Mouse (Mus musculus): ENCODE results near the gene March9. TPM values are rescaled to one million over a fixed set of nuclear protein-coding genes. Genes with fewer than 3 reads are reported as not detected.

The March9 gene
- polyA plus RNA-seq (2014; fragmentation: Nextera tagmentation; extraction: Ambion mirVana) = 0.38 TPM in 2 replicates

DNA sequence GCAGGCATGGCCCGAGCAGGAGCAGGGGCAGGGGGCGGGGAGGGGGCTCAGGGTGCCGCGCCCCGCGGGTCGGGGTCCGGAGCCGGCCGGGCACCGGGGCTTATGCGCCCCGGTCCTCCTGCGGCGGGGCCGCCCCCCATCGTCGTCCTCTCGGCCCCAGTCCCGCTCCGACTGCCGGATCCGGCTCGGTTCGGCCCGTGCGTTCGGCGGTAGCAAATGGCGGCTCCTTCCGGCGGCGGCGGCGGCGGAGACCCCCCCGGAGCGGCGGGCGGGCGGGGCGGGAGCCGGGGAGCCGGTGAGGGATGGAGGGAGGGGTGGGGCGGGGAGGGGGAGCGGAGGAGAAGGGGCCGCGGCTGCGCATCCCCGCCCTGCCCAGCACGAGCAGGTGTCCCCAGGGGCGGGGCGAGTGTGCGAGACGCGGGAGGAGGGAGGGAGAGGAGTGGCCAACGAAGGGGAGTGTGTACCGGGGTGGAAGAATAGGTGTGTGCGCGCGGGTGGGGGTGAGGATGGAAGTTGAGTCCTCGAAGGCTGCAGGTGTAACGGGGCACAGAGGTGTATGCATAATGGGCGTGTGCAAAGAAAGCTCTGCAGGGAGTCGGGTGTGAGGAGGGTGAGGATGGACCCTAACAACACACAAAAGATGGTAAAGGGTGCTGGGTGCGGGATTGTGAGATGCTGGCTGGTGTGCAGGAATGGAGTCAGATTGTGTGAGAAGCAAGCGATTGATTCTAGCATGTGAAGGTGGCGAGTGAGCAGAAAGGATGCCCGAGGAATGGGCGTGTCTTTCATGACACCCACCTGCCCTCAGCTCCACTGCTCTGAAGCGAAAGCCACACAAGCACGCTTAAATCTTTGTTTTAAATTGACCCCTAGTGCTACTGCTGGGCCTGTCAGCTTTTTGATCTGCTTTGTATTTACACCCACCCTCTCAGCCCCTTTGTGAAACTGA, at the start of gene March9:
TSS of gene March9 (minus strand) at position 217 of the 949 bp plus-strand sequence.
- DNase-seq (ENCODE audit: low spot score) (no peak), ATAC-seq (replicated peaks; ENCODE audit: low FRiP score) (no peak)
- Histone ChIP-seq H3K9ac (ENCODE audit: low read depth, low read length) (peak within 1 kb of the TSS; percentile 55), H3K36me3 (ENCODE audit: control insufficient read depth, insufficient read depth, low read length) (peaks cover 7% of the 10 kb centered on the region), H3K4me3 (ENCODE audit: low read depth, low read length) (peak within 1 kb of the TSS; percentile 72), H3K9me3 (ENCODE audit: control insufficient read depth, low read length) (no peaks in the 10 kb centered on the region), H3K4me1 (replicated peaks; ENCODE audit: control insufficient read depth, insufficient read depth, low read length) (peaks cover 16% of the 10 kb centered on the region), H3K4me2 (peak within 1 kb of the TSS; percentile 98), H3K27ac (ENCODE audit: low read depth, low read length) (no peak within 1 kb of the TSS), H3K27me3 (replicated peaks; ENCODE audit: control insufficient read depth, insufficient read depth, low read length) (peaks cover 48% of the 10 kb centered on the region)
- WGBS = 2% methylated on average over 54 of the region's 72 CpGs

DNA sequence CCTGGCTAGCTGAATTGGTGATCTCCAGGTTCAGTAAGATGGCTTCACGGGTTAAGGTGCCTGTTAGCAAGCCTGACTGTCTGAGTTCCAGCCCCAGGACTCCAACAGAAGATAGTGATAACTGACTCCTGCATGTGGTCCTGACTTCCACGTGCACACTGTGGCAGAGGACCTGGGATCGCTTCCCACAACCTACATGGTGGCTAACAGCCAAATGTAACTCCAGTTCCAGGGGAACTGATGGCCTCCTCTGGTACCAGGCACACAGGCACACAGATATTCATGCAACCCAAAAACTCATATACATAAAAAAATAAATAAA, 48.2 kb upstream of the March9 start:
- Histone ChIP-seq H3K27me3 (replicated peaks; ENCODE audit: control insufficient read depth, insufficient read depth, low read length) (no peaks in the 10 kb centered on the region), H3K27ac (ENCODE audit: low read depth, low read length) (peak overlapping the region; percentile 26; the same call in 1 of the 2 replicates), H3K4me3 (ENCODE audit: low read depth, low read length) (no peak overlapping the region), H3K9me3 (ENCODE audit: control insufficient read depth, low read length) (no peaks in the 10 kb centered on the region), H3K4me1 (replicated peaks; ENCODE audit: control insufficient read depth, insufficient read depth, low read length) (peaks cover 19% of the 10 kb centered on the region), H3K9ac (ENCODE audit: low read depth, low read length) (no peak overlapping the region), H3K36me3 (ENCODE audit: control insufficient read depth, insufficient read depth, low read length) (peaks cover 9% of the 10 kb centered on the region; the same call in 1 of the 2 replicates), H3K4me2 (peak overlapping the region; percentile 28; the same call in 1 of the 2 replicates)
- 53% methylated on average over 3 of the region's 3 CpGs for WGBS
- peak; percentile 66 for ATAC-seq (replicated peaks; ENCODE audit: low FRiP score)
- DNase-seq (ENCODE audit: low spot score) = no peak

DNA sequence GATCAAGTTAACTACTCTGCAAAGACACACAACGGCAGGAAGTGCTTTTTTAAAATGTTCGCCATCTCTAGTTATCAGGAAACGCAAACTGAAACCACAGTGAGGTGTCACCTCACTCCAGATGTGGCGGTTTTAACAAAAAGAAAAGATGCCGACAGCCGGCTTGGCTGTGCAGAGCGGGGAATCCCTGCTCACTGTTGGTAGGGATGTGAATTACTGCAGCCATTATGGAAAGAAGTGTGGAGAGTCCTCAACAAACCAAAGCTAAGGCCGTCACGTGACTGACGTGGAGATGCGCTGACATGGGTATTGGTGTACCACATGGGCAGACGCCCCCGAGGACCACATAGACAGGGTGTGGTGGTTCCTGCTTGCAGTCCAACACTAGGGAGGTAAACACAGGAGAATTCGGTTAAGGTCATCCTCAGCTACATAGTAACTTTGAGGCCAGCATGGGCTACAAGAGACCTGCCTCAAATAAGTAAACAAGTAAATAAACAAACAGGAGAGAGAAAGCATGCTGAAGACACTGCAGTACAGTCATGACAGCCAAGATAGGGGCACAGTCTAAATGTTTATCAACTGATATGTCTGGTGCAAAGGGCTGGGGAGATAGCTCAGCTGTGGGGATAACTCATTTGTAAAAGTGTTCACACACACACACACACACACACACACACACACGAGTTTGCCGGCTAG, 47.7 kb upstream of the March9 start:
- Histone ChIP-seq H3K9me3 (ENCODE audit: control insufficient read depth, low read length) (no peaks in the 10 kb centered on the region), H3K4me2 (peak overlapping the region; percentile 28), H3K9ac (ENCODE audit: low read depth, low read length) (0 out of 2 replicates have a peak overlapping the region, but pooled peaks have one; percentile 10), H3K27me3 (replicated peaks; ENCODE audit: control insufficient read depth, insufficient read depth, low read length) (no peaks in the 10 kb centered on the region), H3K4me3 (ENCODE audit: low read depth, low read length) (no peak overlapping the region), H3K4me1 (replicated peaks; ENCODE audit: control insufficient read depth, insufficient read depth, low read length) (peaks cover 19% of the 10 kb centered on the region), H3K27ac (ENCODE audit: low read depth, low read length) (peak overlapping the region; percentile 26; the same call in 1 of the 2 replicates), H3K36me3 (ENCODE audit: control insufficient read depth, insufficient read depth, low read length) (peaks cover 7% of the 10 kb centered on the region; the same call in 1 of the 2 replicates)
- ATAC-seq (replicated peaks; ENCODE audit: low FRiP score) (peak; percentile 82), DNase-seq (ENCODE audit: low spot score) (no peak)
- WGBS = 55% methylated on average over 16 of the region's 16 CpGs

DNA sequence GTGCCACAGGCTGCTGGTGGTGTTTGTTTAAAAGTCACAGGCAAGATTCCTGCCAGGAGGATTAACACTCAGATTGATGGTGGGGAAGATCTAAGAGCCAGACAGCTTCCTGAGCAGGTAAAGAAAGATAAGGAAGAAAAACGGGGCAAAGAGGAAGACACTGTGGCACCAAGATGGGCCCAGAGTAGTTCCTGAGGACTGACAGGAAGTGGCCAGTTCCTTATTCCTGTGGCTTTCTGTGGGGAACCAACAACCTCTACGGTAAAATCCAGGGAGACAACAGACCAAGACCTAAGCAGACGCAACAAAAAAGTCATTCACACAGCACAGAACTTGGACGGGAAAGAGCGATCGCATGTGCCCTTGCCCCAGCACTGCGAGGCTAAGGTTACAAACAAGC, 43.6 kb upstream of the March9 start:
- Histone ChIP-seq H3K9ac (ENCODE audit: low read depth, low read length) (no peak overlapping the region), H3K27me3 (replicated peaks; ENCODE audit: control insufficient read depth, insufficient read depth, low read length) (no peaks in the 10 kb centered on the region), H3K36me3 (ENCODE audit: control insufficient read depth, insufficient read depth, low read length) (peaks cover 8% of the 10 kb centered on the region; the same call in 1 of the 2 replicates), H3K27ac (ENCODE audit: low read depth, low read length) (peak overlapping the region; percentile 43; the same call in 1 of the 2 replicates), H3K9me3 (ENCODE audit: control insufficient read depth, low read length) (no peaks in the 10 kb centered on the region), H3K4me2 (peak overlapping the region; percentile 43), H3K4me3 (ENCODE audit: low read depth, low read length) (no peak overlapping the region), H3K4me1 (replicated peaks; ENCODE audit: control insufficient read depth, insufficient read depth, low read length) (peaks cover 37% of the 10 kb centered on the region)
- ATAC-seq (replicated peaks; ENCODE audit: low FRiP score) = no peak
- DNase-seq (ENCODE audit: low spot score) = no peak
- WGBS = 46% methylated on average over 7 of the region's 7 CpGs

DNA sequence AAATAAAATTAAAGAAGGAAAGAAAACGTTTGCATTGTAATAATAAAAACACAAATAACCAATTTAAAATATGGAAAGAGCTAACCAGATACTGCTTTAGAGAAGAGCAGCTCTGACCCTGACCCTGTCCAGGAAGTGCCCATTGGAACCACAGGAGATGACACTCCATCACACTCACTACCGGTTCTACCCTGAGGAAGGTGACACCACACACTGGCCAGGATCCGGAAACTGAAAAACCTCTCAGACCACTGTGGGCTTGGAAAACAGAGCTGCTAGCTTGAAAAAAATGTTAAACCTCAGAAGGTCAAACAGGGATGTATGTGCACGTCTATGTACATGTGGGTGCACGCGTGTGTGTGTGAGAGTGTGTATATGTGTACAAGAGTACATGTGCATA, 41.2 kb upstream of the March9 start:
- Histone ChIP-seq H3K27ac (ENCODE audit: low read depth, low read length) (no peak overlapping the region; the same call in 1 of the 2 replicates), H3K4me1 (replicated peaks; ENCODE audit: control insufficient read depth, insufficient read depth, low read length) (peaks cover 23% of the 10 kb centered on the region), H3K9me3 (ENCODE audit: control insufficient read depth, low read length) (no peaks in the 10 kb centered on the region), H3K4me3 (ENCODE audit: low read depth, low read length) (no peak overlapping the region), H3K36me3 (ENCODE audit: control insufficient read depth, insufficient read depth, low read length) (peaks cover 4% of the 10 kb centered on the region; the same call in 1 of the 2 replicates), H3K27me3 (replicated peaks; ENCODE audit: control insufficient read depth, insufficient read depth, low read length) (no peaks in the 10 kb centered on the region), H3K4me2 (no peak overlapping the region), H3K9ac (ENCODE audit: low read depth, low read length) (no peak overlapping the region)
- ATAC-seq (replicated peaks; ENCODE audit: low FRiP score) = no peak
- WGBS = 73% methylated on average over 6 of the region's 6 CpGs
- DNase-seq (ENCODE audit: low spot score) = no peak

DNA sequence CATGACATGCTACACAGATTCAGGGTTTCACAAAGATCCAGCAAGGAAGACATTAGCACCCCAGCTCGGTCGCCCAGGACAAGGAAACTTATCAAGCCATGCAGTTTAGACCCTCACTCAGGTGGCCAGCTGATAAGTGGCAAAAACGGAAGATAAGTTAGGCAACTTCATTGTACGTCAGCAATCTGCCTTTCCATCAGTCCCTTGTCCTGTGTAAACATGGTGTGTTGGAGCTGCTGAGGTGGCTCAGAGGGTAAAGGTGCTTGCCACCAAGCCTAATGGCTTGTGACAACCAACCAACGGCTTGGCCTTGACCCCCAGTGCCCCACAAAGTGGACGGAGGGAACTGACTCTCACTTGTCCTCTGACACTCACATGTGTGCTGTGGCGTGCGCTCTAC, 40.4 kb upstream of the March9 start:
- WGBS = 44% methylated on average over 8 of the region's 8 CpGs
- ATAC-seq (replicated peaks; ENCODE audit: low FRiP score) (peak; percentile 70), DNase-seq (ENCODE audit: low spot score) (no peak)
- H3K27me3 ChIP-seq (replicated peaks; ENCODE audit: control insufficient read depth, insufficient read depth, low read length) = no peaks in the 10 kb centered on the region
- peaks cover 23% of the 10 kb centered on the region for H3K4me1 ChIP-seq (replicated peaks; ENCODE audit: control insufficient read depth, insufficient read depth, low read length)
- H3K4me3 ChIP-seq (ENCODE audit: low read depth, low read length) = no peak overlapping the region
- peak overlapping the region; percentile 4 for H3K4me2 ChIP-seq
- H3K36me3 ChIP-seq (ENCODE audit: control insufficient read depth, insufficient read depth, low read length) = peaks cover 7% of the 10 kb centered on the region; the same call in 1 of the 2 replicates
- H3K27ac ChIP-seq (ENCODE audit: low read depth, low read length) = peak overlapping the region; percentile 65
- H3K9ac ChIP-seq (ENCODE audit: low read depth, low read length) = no peak overlapping the region
- H3K9me3 ChIP-seq (ENCODE audit: control insufficient read depth, low read length) = no peaks in the 10 kb centered on the region

DNA sequence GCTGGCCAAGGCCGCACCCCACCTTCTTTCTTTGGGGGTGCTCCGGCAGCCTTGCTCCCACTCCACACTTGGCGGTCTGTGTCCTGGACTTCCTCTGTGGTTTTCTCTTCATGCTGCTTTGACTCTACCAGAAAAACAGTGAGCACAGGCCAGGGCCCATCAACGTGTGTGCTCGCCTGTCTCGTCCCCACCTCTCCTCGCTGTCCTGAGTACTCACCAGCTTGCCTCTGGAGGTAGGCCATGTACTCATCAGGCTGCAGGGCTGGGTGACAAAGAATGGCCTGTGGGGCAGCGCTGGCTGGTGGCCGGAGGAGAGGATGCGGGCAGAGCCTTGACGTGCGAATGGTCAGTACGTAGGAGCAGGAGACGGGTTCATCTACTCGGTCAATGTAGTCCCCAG, 39.9 kb upstream of the March9 start:
- no peak for DNase-seq (ENCODE audit: low spot score)
- no peak overlapping the region for H3K27ac ChIP-seq (ENCODE audit: low read depth, low read length)
- H3K4me2 ChIP-seq = 0 out of 2 replicates have a peak overlapping the region, but pooled peaks have one; percentile 4
- no peak overlapping the region for H3K9ac ChIP-seq (ENCODE audit: low read depth, low read length)
- H3K4me1 ChIP-seq (replicated peaks; ENCODE audit: control insufficient read depth, insufficient read depth, low read length) = peaks cover 23% of the 10 kb centered on the region
- peaks cover 7% of the 10 kb centered on the region; the same call in 1 of the 2 replicates for H3K36me3 ChIP-seq (ENCODE audit: control insufficient read depth, insufficient read depth, low read length)
- H3K4me3 ChIP-seq (ENCODE audit: low read depth, low read length) = no peak overlapping the region
- H3K9me3 ChIP-seq (ENCODE audit: control insufficient read depth, low read length) = no peaks in the 10 kb centered on the region
- H3K27me3 ChIP-seq (replicated peaks; ENCODE audit: control insufficient read depth, insufficient read depth, low read length) = no peaks in the 10 kb centered on the region
- 79% methylated on average over 15 of the region's 15 CpGs for WGBS
- peak; percentile 6; the same call in 1 of the 2 replicates for ATAC-seq (replicated peaks; ENCODE audit: low FRiP score)

DNA sequence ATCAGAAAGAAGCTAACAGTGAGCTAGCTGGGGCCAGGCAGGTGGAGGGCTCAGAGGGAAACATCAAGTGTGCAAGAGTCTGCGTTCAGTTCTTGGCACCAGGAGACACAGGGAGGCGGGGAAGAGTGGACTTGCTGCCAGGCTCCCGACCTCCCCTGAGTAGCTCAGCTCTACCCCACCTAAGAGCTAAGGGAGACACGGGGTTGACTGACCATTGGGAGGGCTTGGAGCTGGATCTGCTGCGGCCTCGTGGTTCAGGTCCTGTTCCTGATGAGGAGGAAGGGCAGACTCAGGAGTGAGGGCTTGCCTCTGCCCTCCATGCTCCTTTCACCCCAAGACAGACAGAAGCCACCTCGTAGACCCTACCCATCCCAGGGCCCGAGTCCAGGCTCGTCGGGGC, 39.2 kb upstream of the March9 start:
- ATAC-seq (replicated peaks; ENCODE audit: low FRiP score) (no peak), DNase-seq (ENCODE audit: low spot score) (no peak)
- H3K36me3 ChIP-seq (ENCODE audit: control insufficient read depth, insufficient read depth, low read length) = peaks cover 7% of the 10 kb centered on the region; the same call in 1 of the 2 replicates
- H3K9ac ChIP-seq (ENCODE audit: low read depth, low read length) = no peak overlapping the region
- H3K27me3 ChIP-seq (replicated peaks; ENCODE audit: control insufficient read depth, insufficient read depth, low read length) = no peaks in the 10 kb centered on the region
- no peak overlapping the region for H3K4me3 ChIP-seq (ENCODE audit: low read depth, low read length)
- H3K4me1 ChIP-seq (replicated peaks; ENCODE audit: control insufficient read depth, insufficient read depth, low read length) = peaks cover 23% of the 10 kb centered on the region
- no peak overlapping the region for H3K27ac ChIP-seq (ENCODE audit: low read depth, low read length)
- no peaks in the 10 kb centered on the region for H3K9me3 ChIP-seq (ENCODE audit: control insufficient read depth, low read length)
- no peak overlapping the region for H3K4me2 ChIP-seq
- 89% methylated on average over 10 of the region's 10 CpGs for WGBS
